Mouse (Mus musculus): ENCODE measurements around the gene Mnat1.

Mnat1 gene

GRCm38 (mm10) chr12:73231552-73231951 is 108.0 kb downstream of the Mnat1 start:
- no peak for DNase-seq (ENCODE audit: low read depth, low spot score)

- DNase-seq (ENCODE audit: low read depth, low spot score): no peak
Observed at GRCm38 (mm10) chr12:73232586-73232985, 109.1 kb downstream of the Mnat1 start.

GRCm38 (mm10) chr12:73241960-73242359 is 118.4 kb downstream of the Mnat1 start:
- DNase-seq (ENCODE audit: low read depth, low spot score): no peak

GRCm38 (mm10) chr12:73245687-73246086 is 122.2 kb downstream of the Mnat1 start:
- DNase-seq (ENCODE audit: low read depth, low spot score): no peak

GRCm38 (mm10) chr12:73255006-73255405 is 131.5 kb downstream of the Mnat1 start:
- DNase-seq (ENCODE audit: low read depth, low spot score): peak; percentile 36

GRCm38 (mm10) chr12:73259269-73259668 is 135.8 kb downstream of the Mnat1 start:
- no peak for DNase-seq (ENCODE audit: low read depth, low spot score)

- DNase-seq (ENCODE audit: low read depth, low spot score): no peak
Observed at GRCm38 (mm10) chr12:73260339-73260738, 136.8 kb downstream of the Mnat1 start.

- DNase-seq (ENCODE audit: low read depth, low spot score): no peak
Observed at GRCm38 (mm10) chr12:73265381-73265978, 142.0 kb downstream of the Mnat1 start.

GRCm38 (mm10) chr12:73266597-73266996 is 143.1 kb downstream of the Mnat1 start:
- no peak for DNase-seq (ENCODE audit: low read depth, low spot score)

GRCm38 (mm10) chr12:73268497-73268896 is 145.0 kb downstream of the Mnat1 start:
- no peak for DNase-seq (ENCODE audit: low read depth, low spot score)

GRCm38 (mm10) chr12:73269531-73269930 is 146.0 kb downstream of the Mnat1 start:
- DNase-seq (ENCODE audit: low read depth, low spot score): no peak

- DNase-seq (ENCODE audit: low read depth, low spot score): peak; percentile 14
Observed at GRCm38 (mm10) chr12:73269933-73270332, 146.4 kb downstream of the Mnat1 start.

- no peak for DNase-seq (ENCODE audit: low read depth, low spot score)
Observed at GRCm38 (mm10) chr12:73274921-73275320, 151.4 kb downstream of the Mnat1 start.

GRCm38 (mm10) chr12:73286287-73287092 is 163.0 kb downstream of the Mnat1 start, which contains the start of the genes Trmt5 and Slc38a6:
Gene Trmt5 (minus strand): TSS chr12:73286710.
Gene Slc38a6 (plus strand): TSS chr12:73286779.
- peak; percentile 96 for DNase-seq (ENCODE audit: low read depth, low spot score)

- peak; percentile 29 for DNase-seq (ENCODE audit: low read depth, low spot score)
Observed at GRCm38 (mm10) chr12:73287609-73288008, 164.1 kb downstream of the Mnat1 start.

GRCm38 (mm10) chr12:73288626-73289025 is 165.1 kb downstream of the Mnat1 start:
- DNase-seq (ENCODE audit: low read depth, low spot score): no peak

GRCm38 (mm10) chr12:73294884-73295283 is 171.4 kb downstream of the Mnat1 start:
- peak; percentile 54 for DNase-seq (ENCODE audit: low read depth, low spot score)

- peak; percentile 74 for DNase-seq (ENCODE audit: low read depth, low spot score)
Observed at GRCm38 (mm10) chr12:73295505-73296140, 172.1 kb downstream of the Mnat1 start.

GRCm38 (mm10) chr12:73298621-73299020 is 175.1 kb downstream of the Mnat1 start:
- no peak for DNase-seq (ENCODE audit: low read depth, low spot score)

- no peak for DNase-seq (ENCODE audit: low read depth, low spot score)
Observed at GRCm38 (mm10) chr12:73300531-73300930, 177.0 kb downstream of the Mnat1 start.

GRCm38 (mm10) chr12:73304636-73305035 is 181.1 kb downstream of the Mnat1 start:
- peak; percentile 43 for DNase-seq (ENCODE audit: low read depth, low spot score)

GRCm38 (mm10) chr12:73307750-73308149 is 184.2 kb downstream of the Mnat1 start:
- DNase-seq (ENCODE audit: low read depth, low spot score): peak; percentile 85
